Mouse (Mus musculus) C2C12 (cell line): ENCODE results near the gene Inhbe.

ENCODE experiments used
- CEBPB ChIP-seq: IDR thresholded peaks from one replicate; pipeline ENCODE4 v1.6.1; 2011; ENCODE audit warnings: low read depth, mild to moderate bottlenecking, control low read depth, moderate library complexity
- CTCF ChIP-seq: IDR thresholded peaks from one replicate; pipeline ENCODE4 v1.5.1; 2011; ENCODE audit not compliant: control insufficient read depth, insufficient read depth, insufficient read length
- FOSL1 ChIP-seq: IDR thresholded peaks from one replicate; pipeline ENCODE4 v1.8.0; 2011; ENCODE audit warnings: mild to moderate bottlenecking, low read length; ENCODE audit not compliant: poor library complexity, insufficient read depth, severe bottlenecking
- MAX ChIP-seq: IDR thresholded peaks from one replicate; pipeline ENCODE4 v1.6.1; 2011; ENCODE audit warnings: mild to moderate bottlenecking, control low read depth
- MYOD1 ChIP-seq: IDR thresholded peaks from one replicate; pipeline ENCODE4 v1.6.1; 2011; ENCODE audit warnings: low read depth; ENCODE audit not compliant: control insufficient read depth, insufficient read length
- MYOG ChIP-seq: IDR thresholded peaks from one replicate; pipeline ENCODE4 v1.6.1; 2011; ENCODE audit not compliant: control insufficient read depth, insufficient read length; ENCODE audit errors: extremely low read depth
- USF1 ChIP-seq: IDR thresholded peaks from one replicate; pipeline ENCODE4 v1.6.1; 2011; ENCODE audit warnings: low read depth, mild to moderate bottlenecking, control low read depth, moderate library complexity

DNA sequence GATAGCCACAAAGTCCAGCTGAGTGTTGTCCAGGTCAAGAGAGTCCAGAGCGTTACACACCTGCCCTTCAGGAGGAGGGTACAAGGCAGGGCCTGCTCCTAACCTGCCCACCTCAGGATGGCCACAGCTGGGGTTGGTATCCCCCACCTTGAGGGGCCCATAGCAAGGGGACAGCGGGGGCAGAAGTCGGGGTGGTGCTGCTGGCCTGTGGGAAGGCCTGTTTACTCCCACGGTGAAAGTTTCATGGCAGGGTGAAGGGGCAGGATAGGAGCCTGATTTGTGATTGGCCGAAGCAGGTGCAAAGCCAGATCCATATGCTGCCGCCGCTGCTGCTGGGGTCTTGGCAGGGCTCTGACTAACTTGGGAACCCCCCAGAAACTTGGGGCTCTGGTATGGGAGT lies 24.0 kb downstream of the Inhbe start:
- TF ChIP-seq CTCF (no peak), FOSL1 (no peak), MYOD1 (no peak), MAX (no peak), CEBPB (no peak), MYOG (no peak), USF1 (no peak)
